Mouse (Mus musculus) hindbrain, postnatal 0 days (tissue): Measurements from ENCODE around the gene Scrn3. TPM values are rescaled to one million over a fixed set of nuclear protein-coding genes. Genes with fewer than 3 reads are reported as not detected.

ENCODE experiments used
- ATAC-seq: fragments of 200-750 bp; cut with Nextera tagmentation; 2 replicates; pipeline ENCODE4 v1.8.0; 2017; ENCODE audit warnings: mild to moderate bottlenecking, moderate TSS enrichment, moderate library complexity
- DNase-seq: peaks from one replicate; pipeline ENCODE4 v3.0.0-alpha.2; 2015; ENCODE audit warnings: low spot score
- H3K27ac ChIP-seq: fragments of 300-500 bp; sonication (generic); 2 replicates; pipeline ENCODE4 v1.5.1; 2014; ENCODE audit warnings: mild to moderate bottlenecking
- H3K27me3 ChIP-seq: fragments of 300-500 bp; sonication (generic); 2 replicates; pipeline ENCODE4 v1.6.1; 2014; ENCODE audit warnings: low read length, mixed read lengths; ENCODE audit not compliant: insufficient read depth
- H3K36me3 ChIP-seq: fragments of 300-500 bp; sonication (generic); 2 replicates; pipeline ENCODE4 v1.6.1; 2014; ENCODE audit warnings: low read length, mixed read lengths; ENCODE audit not compliant: insufficient read depth
- H3K4me1 ChIP-seq: fragments of 300-500 bp; sonication (generic); 2 replicates; pipeline ENCODE4 v1.6.1; 2014; ENCODE audit warnings: antibody characterized with exemption, low read length, mixed read lengths; ENCODE audit not compliant: insufficient read depth
- H3K4me2 ChIP-seq: fragments of 300-500 bp; sonication (generic); 2 replicates; pipeline ENCODE4 v1.6.1; 2014; ENCODE audit warnings: low read depth, mild to moderate bottlenecking, low read length, moderate library complexity, mixed read lengths
- H3K4me3 ChIP-seq: fragments of 300-500 bp; sonication (generic); 2 replicates; pipeline ENCODE4 v1.5.1; 2014; ENCODE audit warnings: low read length
- H3K9ac ChIP-seq: fragments of 300-500 bp; sonication (generic); replicated peaks from 2 replicates; pipeline ENCODE4 v1.6.1; 2014; ENCODE audit warnings: mild to moderate bottlenecking, low read length, moderate library complexity, mixed read lengths
- H3K9me3 ChIP-seq: fragments of 300-500 bp; sonication (generic); 2 replicates; pipeline ENCODE4 v1.6.1; 2016; ENCODE audit warnings: low read length, mixed read lengths
- CTCF ChIP-seq: IDR thresholded peaks from 2 replicates; pipeline ENCODE4 v1.5.1; 2016; ENCODE audit warnings: antibody characterized with exemption, control low read depth, low read depth
- whole genome bisulfite sequencing: fragments of 180-500 bp; shearing (Covaris S2); extraction: QIAGEN DNeasy Blood & Tissue Kit; methylation state at CpG from one replicate; pipeline ENCODE4 v1.1.7; 2014; 5-methylcytosine and 5-hydroxymethylcytosine counted together
- polyA plus RNA-seq: library from polyadenylated mRNA; unstranded; fragments of >200 nt; fragmentation: Nextera tagmentation; extraction: Ambion mirVana; gene quantifications from 2 replicates; pipeline ENCODE4 v1.2.1, GENCODE M21; 2015
- total RNA-seq: library from RNA; depleted of rRNA; stranded (reverse); fragments of >200 nt; gene quantifications from 2 replicates; pipeline ENCODE4 v1.2.3, GENCODE M21; 2014

Gene Scrn3
- total and polyA plus RNA-seq, 2 experiments from 2014 or later, result 2.9 to 6.2 TPM

GRCm38 (mm10) chr2:73295023-73295422 is 17.4 kb upstream of the Scrn3 start:
- Histone ChIP-seq H3K4me1 (no peaks in the 10 kb centered on the region), H3K9ac (no peak overlapping the region), H3K27me3 (no peaks in the 10 kb centered on the region), H3K4me2 (no peak overlapping the region), H3K27ac (no peak overlapping the region), H3K4me3 (no peak overlapping the region), H3K36me3 (peaks cover 9% of the 10 kb centered on the region; the same call in 1 of the 2 replicates), H3K9me3 (no peaks in the 10 kb centered on the region)
- no peak for ATAC-seq
- 93% methylated on average over 7 of the region's 7 CpGs for WGBS
- TF ChIP-seq CTCF, result no peak
- no peak for DNase-seq

GRCm38 (mm10) chr2:73298154-73298553 is 14.2 kb upstream of the Scrn3 start:
- Histone ChIP-seq H3K4me2 (no peak overlapping the region), H3K9ac (no peak overlapping the region), H3K27ac (no peak overlapping the region), H3K9me3 (no peaks in the 10 kb centered on the region), H3K27me3 (no peaks in the 10 kb centered on the region), H3K4me3 (no peak overlapping the region), H3K36me3 (peaks cover 12% of the 10 kb centered on the region; the same call in 1 of the 2 replicates), H3K4me1 (no peaks in the 10 kb centered on the region)
- DNase-seq (no peak), ATAC-seq (no peak)
- WGBS, result 85% methylated on average over 7 of the region's 7 CpGs
- no peak for TF ChIP-seq CTCF

- 75% methylated on average over 3 of the region's 3 CpGs for WGBS
- no peak overlapping the region for H3K9ac ChIP-seq
- no peak overlapping the region for H3K4me3 ChIP-seq
- H3K4me1 ChIP-seq, result no peaks in the 10 kb centered on the region
- no peak for TF ChIP-seq CTCF
- ATAC-seq (no peak), DNase-seq (no peak)
- no peaks in the 10 kb centered on the region for H3K9me3 ChIP-seq
- no peak overlapping the region for H3K4me2 ChIP-seq
- no peaks in the 10 kb centered on the region for H3K27me3 ChIP-seq
- peaks cover 17% of the 10 kb centered on the region; the same call in 1 of the 2 replicates for H3K36me3 ChIP-seq
- H3K27ac ChIP-seq, result no peak overlapping the region
Measured at GRCm38 (mm10) chr2:73298841-73299240, 13.6 kb upstream of the Scrn3 start.

GRCm38 (mm10) chr2:73301979-73302378 is 10.4 kb upstream of the Scrn3 start:
- no peaks in the 10 kb centered on the region for H3K27me3 ChIP-seq
- no peak overlapping the region for H3K27ac ChIP-seq
- H3K36me3 ChIP-seq, result peaks cover 28% of the 10 kb centered on the region; the same call in 1 of the 2 replicates
- no peaks in the 10 kb centered on the region for H3K9me3 ChIP-seq
- DNase-seq, result no peak
- H3K9ac ChIP-seq, result no peak overlapping the region
- no peak overlapping the region for H3K4me2 ChIP-seq
- H3K4me3 ChIP-seq, result no peak overlapping the region
- 88% methylated on average over 1 of the region's 1 CpGs for WGBS
- H3K4me1 ChIP-seq, result no peaks in the 10 kb centered on the region
- no peak for ATAC-seq
- no peak for TF ChIP-seq CTCF

GRCm38 (mm10) chr2:73302722-73303121 is 9.7 kb upstream of the Scrn3 start:
- no peak for TF ChIP-seq CTCF
- Histone ChIP-seq H3K4me3 (no peak overlapping the region), H3K4me1 (no peaks in the 10 kb centered on the region), H3K27me3 (no peaks in the 10 kb centered on the region), H3K27ac (no peak overlapping the region), H3K9me3 (no peaks in the 10 kb centered on the region), H3K36me3 (peaks cover 36% of the 10 kb centered on the region; the same call in 1 of the 2 replicates), H3K4me2 (no peak overlapping the region), H3K9ac (no peak overlapping the region)
- ATAC-seq, result no peak
- WGBS, result 97% methylated on average over 9 of the region's 9 CpGs
- DNase-seq, result no peak

GRCm38 (mm10) chr2:73304506-73304905 is 7.9 kb upstream of the Scrn3 start:
- ATAC-seq (no peak), DNase-seq (no peak)
- TF ChIP-seq CTCF, result no peak
- H3K4me3 ChIP-seq, result no peak overlapping the region
- H3K4me2 ChIP-seq, result no peak overlapping the region
- peaks cover 42% of the 10 kb centered on the region for H3K36me3 ChIP-seq
- no peaks in the 10 kb centered on the region for H3K4me1 ChIP-seq
- no peaks in the 10 kb centered on the region for H3K9me3 ChIP-seq
- no peak overlapping the region for H3K9ac ChIP-seq
- WGBS, result 92% methylated on average over 5 of the region's 5 CpGs
- no peak overlapping the region for H3K27ac ChIP-seq
- no peaks in the 10 kb centered on the region for H3K27me3 ChIP-seq

- no peak overlapping the region for H3K27ac ChIP-seq
- H3K4me2 ChIP-seq, result no peak overlapping the region
- H3K9ac ChIP-seq, result no peak overlapping the region
- H3K36me3 ChIP-seq, result peaks cover 45% of the 10 kb centered on the region
- no peaks in the 10 kb centered on the region for H3K9me3 ChIP-seq
- no peaks in the 10 kb centered on the region for H3K27me3 ChIP-seq
- ATAC-seq (no peak), DNase-seq (no peak)
- 90% methylated on average over 7 of the region's 7 CpGs for WGBS
- no peaks in the 10 kb centered on the region for H3K4me1 ChIP-seq
- no peak for TF ChIP-seq CTCF
- no peak overlapping the region for H3K4me3 ChIP-seq
Measured at GRCm38 (mm10) chr2:73306006-73306405, 6.4 kb upstream of the Scrn3 start.
